Mouse (Mus musculus) neural tube, embryonic 14.5 days (tissue): Measurements from ENCODE around the gene Med7. TPM values are rescaled to one million over a fixed set of nuclear protein-coding genes. Genes with fewer than 3 reads are reported as not detected.

Experiments
- ATAC-seq: fragments of 200-750 bp; cut with Nextera tagmentation; 2 replicates; pipeline ENCODE4 v1.8.0; 2017; ENCODE audit warnings: low read depth, mild to moderate bottlenecking, moderate TSS enrichment, moderate library complexity
- H3K27ac ChIP-seq: fragments of 300-500 bp; sonication (generic); 2 replicates; pipeline ENCODE4 v1.5.1; 2014; ENCODE audit warnings: low read depth, mild to moderate bottlenecking, control low read depth, low read length, moderate library complexity, mixed read lengths
- H3K27me3 ChIP-seq: fragments of 300-500 bp; sonication (generic); 2 replicates; pipeline ENCODE4 v1.6.1; 2014; ENCODE audit warnings: low read length; ENCODE audit not compliant: control insufficient read depth, insufficient read depth
- H3K36me3 ChIP-seq: fragments of 300-500 bp; sonication (generic); 2 replicates; pipeline ENCODE4 v1.6.1; 2014; ENCODE audit warnings: low read length, mixed read lengths; ENCODE audit not compliant: control insufficient read depth, insufficient read depth
- H3K4me1 ChIP-seq: fragments of 300-500 bp; sonication (generic); 2 replicates; pipeline ENCODE4 v1.6.1; 2014; ENCODE audit warnings: low read length; ENCODE audit not compliant: control insufficient read depth, insufficient read depth
- H3K4me2 ChIP-seq: fragments of 300-500 bp; sonication (generic); 2 replicates; pipeline ENCODE4 v1.6.1; 2014; ENCODE audit warnings: mild to moderate bottlenecking, low read depth, low read length, control low read depth
- H3K4me3 ChIP-seq: fragments of 300-500 bp; sonication (generic); 2 replicates; pipeline ENCODE4 v1.5.1; 2014; ENCODE audit warnings: low read depth, low read length, control low read depth, mixed read lengths
- H3K9ac ChIP-seq: fragments of 300-500 bp; sonication (generic); replicated peaks from 2 replicates; pipeline ENCODE4 v1.6.1; 2014; ENCODE audit warnings: low read depth, mild to moderate bottlenecking, control low read depth, low read length, mixed read lengths
- H3K9me3 ChIP-seq: fragments of 300-500 bp; sonication (generic); 2 replicates; pipeline ENCODE4 v1.6.1; 2016; ENCODE audit warnings: low read length; ENCODE audit not compliant: control insufficient read depth
- WGBS: fragments of 180-500 bp; shearing (Covaris S2); extraction: QIAGEN DNeasy Blood & Tissue Kit; methylation state at CpG from one replicate; pipeline ENCODE4 v1.1.7; 2014; 5-methylcytosine and 5-hydroxymethylcytosine counted together
- polyA plus RNA-seq: library from polyadenylated mRNA; unstranded; fragments of >200 nt; fragmentation: Nextera tagmentation; extraction: Ambion mirVana; gene quantifications from 2 replicates; pipeline ENCODE4 v1.2.1, GENCODE M21; 2014

Gene Med7
- polyA plus RNA-seq, 1 experiment from 2014 or later = 67.7 TPM

- H3K4me2 ChIP-seq = no peak overlapping the region
- peaks cover 4% of the 10 kb centered on the region for H3K4me1 ChIP-seq
- no peaks in the 10 kb centered on the region for H3K9me3 ChIP-seq
- H3K36me3 ChIP-seq = peaks cover 9% of the 10 kb centered on the region; the same call in 1 of the 2 replicates
- 94% methylated on average over 1 of the region's 1 CpGs for WGBS
- H3K4me3 ChIP-seq = no peak overlapping the region
- H3K27me3 ChIP-seq = no peaks in the 10 kb centered on the region
- no peak overlapping the region for H3K9ac ChIP-seq
- no peak for ATAC-seq
- H3K27ac ChIP-seq = no peak overlapping the region
Measured at GRCm38 (mm10) chr11:46441774-46442173, 5.0 kb downstream of the Med7 start.

DNA sequence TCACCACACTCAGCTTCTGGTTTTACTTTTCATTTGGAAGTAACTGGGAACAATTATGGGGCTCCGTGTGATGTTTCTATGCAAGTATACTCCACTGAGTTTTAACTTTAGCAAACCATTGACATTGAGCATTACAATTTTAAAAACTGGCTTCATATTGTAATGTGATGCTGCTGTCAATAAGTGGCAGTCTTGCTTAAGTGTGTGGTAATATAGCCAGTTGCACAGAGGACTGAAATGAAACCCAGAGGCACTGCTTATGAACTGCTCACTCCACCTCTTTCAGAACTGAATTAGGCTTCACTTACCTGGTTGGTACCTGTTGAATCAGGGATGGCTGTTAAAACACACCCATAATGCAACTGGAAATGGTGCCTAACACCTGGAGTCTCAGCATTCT, 6.4 kb downstream of the Med7 start:
- WGBS = 100% methylated on average over 1 of the region's 1 CpGs
- H3K4me3 ChIP-seq = no peak overlapping the region
- no peaks in the 10 kb centered on the region for H3K27me3 ChIP-seq
- H3K9ac ChIP-seq = no peak overlapping the region
- no peaks in the 10 kb centered on the region for H3K4me1 ChIP-seq
- H3K27ac ChIP-seq = no peak overlapping the region
- no peak overlapping the region for H3K4me2 ChIP-seq
- ATAC-seq = no peak
- H3K9me3 ChIP-seq = no peaks in the 10 kb centered on the region
- H3K36me3 ChIP-seq = peaks cover 9% of the 10 kb centered on the region; the same call in 1 of the 2 replicates

DNA sequence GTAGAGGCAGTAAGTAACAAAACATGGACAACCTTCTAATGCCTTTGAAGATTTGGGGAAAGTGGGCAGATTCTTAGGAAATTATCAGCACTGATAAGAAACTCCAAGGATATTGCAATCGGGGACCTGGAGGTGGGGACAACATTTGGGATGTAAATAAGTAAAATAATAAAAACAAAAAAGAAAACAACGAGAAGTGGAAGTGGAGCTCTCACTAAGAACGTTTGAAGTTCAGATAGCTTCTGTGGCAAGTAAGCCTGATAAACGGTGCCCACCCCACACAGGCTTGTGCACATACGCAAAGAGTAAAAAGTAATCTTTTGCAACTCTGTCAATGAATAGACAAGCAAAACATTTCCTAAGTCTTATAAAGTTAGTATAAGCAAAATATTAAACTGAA, 7.3 kb downstream of the Med7 start:
- H3K27me3 ChIP-seq = no peaks in the 10 kb centered on the region
- no peaks in the 10 kb centered on the region for H3K4me1 ChIP-seq
- H3K9me3 ChIP-seq = no peaks in the 10 kb centered on the region
- no peak overlapping the region for H3K4me2 ChIP-seq
- no peak overlapping the region for H3K4me3 ChIP-seq
- H3K27ac ChIP-seq = no peak overlapping the region
- WGBS = 95% methylated on average over 5 of the region's 5 CpGs
- ATAC-seq = no peak
- no peak overlapping the region for H3K9ac ChIP-seq
- H3K36me3 ChIP-seq = peaks cover 9% of the 10 kb centered on the region; the same call in 1 of the 2 replicates

- Histone ChIP-seq H3K4me2 (no peak overlapping the region), H3K9me3 (no peaks in the 10 kb centered on the region), H3K27me3 (no peaks in the 10 kb centered on the region), H3K9ac (no peak overlapping the region), H3K4me1 (no peaks in the 10 kb centered on the region), H3K4me3 (no peak overlapping the region), H3K36me3 (0 out of 2 replicates have a peak, but pooled peaks cover 6% of the 10 kb centered on the region), H3K27ac (no peak overlapping the region)
- no peak for ATAC-seq
- 94% methylated on average over 6 of the region's 6 CpGs for WGBS
Measured at GRCm38 (mm10) chr11:46446150-46446549, 9.4 kb downstream of the Med7 start.

- 81% methylated on average over 13 of the region's 13 CpGs for WGBS
- 0 out of 2 replicates have a peak, but pooled peaks cover 6% of the 10 kb centered on the region for H3K36me3 ChIP-seq
- no peaks in the 10 kb centered on the region for H3K27me3 ChIP-seq
- no peaks in the 10 kb centered on the region for H3K4me1 ChIP-seq
- no peak for ATAC-seq
- H3K4me2 ChIP-seq = no peak overlapping the region
- no peak overlapping the region for H3K4me3 ChIP-seq
- no peak overlapping the region for H3K9ac ChIP-seq
- no peak overlapping the region for H3K27ac ChIP-seq
- no peaks in the 10 kb centered on the region for H3K9me3 ChIP-seq
Measured at GRCm38 (mm10) chr11:46447644-46448484, 11.1 kb downstream of the Med7 start.

- H3K27me3 ChIP-seq = no peaks in the 10 kb centered on the region
- no peak for ATAC-seq
- H3K36me3 ChIP-seq = no peaks in the 10 kb centered on the region
- H3K9me3 ChIP-seq = no peaks in the 10 kb centered on the region
- H3K4me3 ChIP-seq = no peak overlapping the region
- H3K27ac ChIP-seq = no peak overlapping the region
- no peak overlapping the region for H3K9ac ChIP-seq
- 87% methylated on average over 11 of the region's 11 CpGs for WGBS
- H3K4me2 ChIP-seq = no peak overlapping the region
- H3K4me1 ChIP-seq = no peaks in the 10 kb centered on the region
Measured at GRCm38 (mm10) chr11:46449461-46450080, 12.8 kb downstream of the Med7 start.

DNA sequence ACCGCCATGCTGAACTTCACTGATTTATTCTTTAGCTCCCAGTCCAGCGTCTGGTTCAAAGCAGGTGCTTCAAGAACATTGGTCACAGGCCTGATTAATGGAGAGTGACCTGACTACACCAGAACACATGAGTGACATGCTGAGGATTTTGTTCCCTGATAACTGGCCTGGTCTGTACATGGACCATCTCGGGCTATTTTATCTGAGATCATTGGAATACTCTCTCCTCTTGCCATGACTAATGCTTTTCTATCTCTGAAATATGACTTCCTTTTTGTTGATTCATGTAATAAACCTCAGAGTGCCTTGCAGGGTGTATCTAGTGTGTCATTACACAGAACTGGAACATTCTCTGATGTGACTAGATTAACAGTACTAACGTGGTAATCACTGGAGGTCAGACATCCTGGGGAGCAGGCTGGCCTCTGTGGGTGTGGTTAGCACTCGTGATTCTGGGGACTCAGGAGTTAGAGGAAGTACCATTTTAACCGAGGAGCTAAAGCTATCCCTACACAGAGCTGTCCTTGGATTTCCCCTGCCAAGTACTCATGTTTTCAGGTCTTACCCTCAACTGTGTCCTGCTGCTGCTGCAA, 17.8 kb downstream of the Med7 start, which contains the start of gene Havcr2:
TSS of gene Havcr2 (plus strand) at position 483 of the 593 bp plus-strand sequence.
- Histone ChIP-seq H3K27me3 (no peaks in the 10 kb centered on the region), H3K9ac (no peak within 1 kb of the TSS), H3K36me3 (no peaks in the 10 kb centered on the region), H3K4me2 (no peak within 1 kb of the TSS), H3K4me3 (no peak within 1 kb of the TSS), H3K9me3 (no peaks in the 10 kb centered on the region), H3K27ac (no peak within 1 kb of the TSS), H3K4me1 (no peaks in the 10 kb centered on the region)
- 79% methylated on average over 6 of the region's 6 CpGs for WGBS
- ATAC-seq = no peak

- 88% methylated on average over 3 of the region's 3 CpGs for WGBS
- no peak overlapping the region for H3K4me2 ChIP-seq
- H3K4me3 ChIP-seq = no peak overlapping the region
- no peaks in the 10 kb centered on the region for H3K27me3 ChIP-seq
- no peaks in the 10 kb centered on the region for H3K36me3 ChIP-seq
- H3K4me1 ChIP-seq = no peaks in the 10 kb centered on the region
- no peak overlapping the region for H3K9ac ChIP-seq
- no peak for ATAC-seq
- no peaks in the 10 kb centered on the region for H3K9me3 ChIP-seq
- no peak overlapping the region for H3K27ac ChIP-seq
Measured at GRCm38 (mm10) chr11:46459960-46460359, 23.2 kb downstream of the Med7 start.

GRCm38 (mm10) chr11:46461362-46461761, 24.6 kb downstream of the Med7 start:
- no peaks in the 10 kb centered on the region for H3K27me3 ChIP-seq
- no peaks in the 10 kb centered on the region for H3K9me3 ChIP-seq
- no peak overlapping the region for H3K4me2 ChIP-seq
- no peak for ATAC-seq
- no peak overlapping the region for H3K9ac ChIP-seq
- H3K27ac ChIP-seq = no peak overlapping the region
- 83% methylated on average over 5 of the region's 5 CpGs for WGBS
- no peaks in the 10 kb centered on the region for H3K4me1 ChIP-seq
- no peaks in the 10 kb centered on the region for H3K36me3 ChIP-seq
- H3K4me3 ChIP-seq = no peak overlapping the region
